Mouse (Mus musculus): ENCODE measurements around the gene Pofut2. TPM values are rescaled to one million over a fixed set of nuclear protein-coding genes. Genes with fewer than 3 reads are reported as not detected.

Gene Pofut2
- polyA plus RNA-seq, 1 experiment from 2014 or later: 132 TPM

Other genes with a start within 250 kb of the Pofut2 start
- gene Slc19a1, start 227.0 kb upstream of the Pofut2 start, polyA plus RNA-seq (2015; fragmentation: Nextera tagmentation; extraction: Ambion mirVana): 21.1 and 21.5 TPM in 2 replicates
- 298 and 315 TPM in 2 replicates for gene Col18a1, start 92.7 kb upstream of the Pofut2 start, polyA plus RNA-seq (2015; fragmentation: Nextera tagmentation; extraction: Ambion mirVana)
- 34.1 and 36.6 TPM in 2 replicates for gene Adarb1, start 159.1 kb downstream of the Pofut2 start, polyA plus RNA-seq (2015; fragmentation: Nextera tagmentation; extraction: Ambion mirVana)